Mouse (Mus musculus): ENCODE data around the gene Syne1. TPM values are rescaled to one million over a fixed set of nuclear protein-coding genes. Genes with fewer than 3 reads are reported as not detected.

Syne1 gene
- polyA plus RNA-seq, 1 experiment from 2014 or later = 2.4 TPM

DNA sequence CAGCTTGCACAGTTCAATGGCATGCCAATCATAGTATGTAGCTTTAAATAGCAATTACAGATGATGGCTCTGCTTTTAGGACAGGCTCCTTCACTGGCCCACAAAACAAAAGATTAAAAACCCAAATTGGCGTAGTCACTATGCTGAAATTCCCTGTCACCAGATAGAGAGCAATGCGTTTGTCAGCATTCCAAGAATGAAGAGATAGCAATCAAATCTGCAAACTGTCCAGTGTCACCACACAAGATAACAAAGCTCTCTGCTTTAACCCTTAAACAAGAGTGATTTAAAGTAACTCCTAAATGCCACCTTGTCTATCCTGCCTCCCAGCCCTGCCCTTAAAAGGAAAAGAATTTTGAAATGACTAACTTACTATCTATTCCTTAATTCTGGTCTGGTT, 374.9 kb downstream of the Syne1 start:
- no peaks in the 10 kb centered on the region for H3K4me1 ChIP-seq (replicated peaks; ENCODE audit: control insufficient read depth, insufficient read depth, low read length)
- no peaks in the 10 kb centered on the region for H3K36me3 ChIP-seq (ENCODE audit: control insufficient read depth, insufficient read depth, low read length)
- WGBS = 75% methylated on average over 2 of the region's 2 CpGs
- no peak overlapping the region for H3K4me2 ChIP-seq (ENCODE audit: low read depth, low read length, severe bottlenecking)
- DNase-seq (ENCODE audit: low spot score) = no peak
- no peak overlapping the region for H3K27ac ChIP-seq (ENCODE audit: low read depth, low read length)
- no peaks in the 10 kb centered on the region for H3K9me3 ChIP-seq (ENCODE audit: control insufficient read depth, low read length)
- ATAC-seq (replicated peaks; ENCODE audit: low FRiP score) = no peak
- no peak overlapping the region for H3K9ac ChIP-seq (ENCODE audit: low read length)
- no peaks in the 10 kb centered on the region for H3K27me3 ChIP-seq (ENCODE audit: control insufficient read depth, insufficient read depth, low read length)
- no peak overlapping the region for H3K4me3 ChIP-seq (ENCODE audit: low read depth, low read length)

DNA sequence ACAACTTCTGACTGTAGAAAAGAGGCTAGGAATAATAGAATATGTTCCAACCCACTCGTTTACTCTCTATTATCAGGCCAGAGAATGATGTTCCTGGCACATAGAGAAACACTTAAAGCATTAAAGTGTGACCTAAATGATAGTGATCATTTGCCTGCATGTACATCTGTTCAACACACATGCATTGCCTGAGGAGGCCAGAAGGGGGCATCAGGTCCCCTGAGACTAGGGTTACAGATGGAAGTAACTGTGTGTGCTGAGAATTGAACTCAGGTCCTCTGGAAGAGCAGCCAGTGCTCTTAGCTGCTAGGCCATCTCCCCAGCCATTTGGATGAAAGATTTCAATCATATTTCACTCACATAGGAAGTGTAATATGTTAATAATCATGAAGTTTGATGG, 380.9 kb downstream of the Syne1 start:
- DNase-seq (ENCODE audit: low spot score) = no peak
- no peaks in the 10 kb centered on the region for H3K9me3 ChIP-seq (ENCODE audit: control insufficient read depth, low read length)
- no peak overlapping the region for H3K4me2 ChIP-seq (ENCODE audit: low read depth, low read length, severe bottlenecking)
- no peak overlapping the region for H3K4me3 ChIP-seq (ENCODE audit: low read depth, low read length)
- H3K27me3 ChIP-seq (ENCODE audit: control insufficient read depth, insufficient read depth, low read length) = no peaks in the 10 kb centered on the region
- no peak for ATAC-seq (replicated peaks; ENCODE audit: low FRiP score)
- H3K36me3 ChIP-seq (ENCODE audit: control insufficient read depth, insufficient read depth, low read length) = no peaks in the 10 kb centered on the region
- no peaks in the 10 kb centered on the region for H3K4me1 ChIP-seq (replicated peaks; ENCODE audit: control insufficient read depth, insufficient read depth, low read length)
- WGBS = 77% methylated on average over 1 of the region's 1 CpGs
- H3K27ac ChIP-seq (ENCODE audit: low read depth, low read length) = no peak overlapping the region
- no peak overlapping the region for H3K9ac ChIP-seq (ENCODE audit: low read length)

DNA sequence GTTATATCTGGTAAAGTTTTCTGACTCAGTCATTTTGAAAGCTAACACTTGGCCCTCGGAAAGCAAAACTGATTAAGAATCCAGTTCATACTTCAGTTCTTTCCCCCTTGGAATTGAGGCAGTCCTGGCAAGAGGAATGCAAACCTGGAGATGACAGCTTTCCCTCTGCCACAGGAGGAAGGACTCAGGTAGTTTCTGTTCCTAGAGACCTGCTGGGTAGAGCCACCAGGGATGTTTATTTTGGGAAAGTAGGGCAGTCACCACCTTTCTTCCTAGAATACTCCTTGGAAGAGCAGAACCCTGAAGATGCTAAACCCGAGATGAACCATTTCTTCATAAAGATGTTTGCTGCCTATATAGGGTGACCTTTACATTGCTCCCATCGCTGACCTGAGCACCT, 383.8 kb downstream of the Syne1 start:
- Histone ChIP-seq H3K36me3 (ENCODE audit: control insufficient read depth, insufficient read depth, low read length) (no peaks in the 10 kb centered on the region), H3K4me1 (replicated peaks; ENCODE audit: control insufficient read depth, insufficient read depth, low read length) (no peaks in the 10 kb centered on the region), H3K9me3 (ENCODE audit: control insufficient read depth, low read length) (no peaks in the 10 kb centered on the region), H3K9ac (ENCODE audit: low read length) (no peak overlapping the region), H3K4me2 (ENCODE audit: low read depth, low read length, severe bottlenecking) (no peak overlapping the region), H3K4me3 (ENCODE audit: low read depth, low read length) (no peak overlapping the region), H3K27me3 (ENCODE audit: control insufficient read depth, insufficient read depth, low read length) (no peaks in the 10 kb centered on the region), H3K27ac (ENCODE audit: low read depth, low read length) (no peak overlapping the region)
- WGBS = 84% methylated on average over 3 of the region's 3 CpGs
- ATAC-seq (replicated peaks; ENCODE audit: low FRiP score) (no peak), DNase-seq (ENCODE audit: low spot score) (no peak)

DNA sequence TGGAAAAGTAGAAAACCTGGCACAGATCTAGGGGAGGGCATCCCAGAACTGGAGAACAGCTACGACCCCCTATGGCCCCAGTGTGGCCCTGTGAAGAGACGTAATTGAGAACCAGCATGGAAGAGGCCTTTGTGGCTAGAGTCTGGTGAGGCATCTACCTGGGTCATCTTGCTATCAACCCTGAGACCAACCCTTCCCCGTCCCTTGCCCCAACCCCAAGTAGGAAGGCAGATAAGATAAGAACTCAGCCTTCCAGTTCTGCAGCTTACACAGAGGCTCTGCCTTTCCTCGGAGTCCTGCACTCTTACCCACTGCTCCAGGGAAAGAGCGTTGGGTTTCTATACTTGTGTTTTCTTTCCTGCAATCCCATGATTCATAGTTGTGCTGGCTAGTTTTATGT, 385.8 kb downstream of the Syne1 start:
- Histone ChIP-seq H3K27me3 (ENCODE audit: control insufficient read depth, insufficient read depth, low read length) (no peaks in the 10 kb centered on the region), H3K9ac (ENCODE audit: low read length) (no peak overlapping the region), H3K27ac (ENCODE audit: low read depth, low read length) (no peak overlapping the region), H3K36me3 (ENCODE audit: control insufficient read depth, insufficient read depth, low read length) (no peaks in the 10 kb centered on the region), H3K4me2 (ENCODE audit: low read depth, low read length, severe bottlenecking) (no peak overlapping the region), H3K9me3 (ENCODE audit: control insufficient read depth, low read length) (no peaks in the 10 kb centered on the region), H3K4me1 (replicated peaks; ENCODE audit: control insufficient read depth, insufficient read depth, low read length) (no peaks in the 10 kb centered on the region), H3K4me3 (ENCODE audit: low read depth, low read length) (no peak overlapping the region)
- ATAC-seq (replicated peaks; ENCODE audit: low FRiP score) (no peak), DNase-seq (ENCODE audit: low spot score) (no peak)
- 90% methylated on average over 5 of the region's 5 CpGs for WGBS

DNA sequence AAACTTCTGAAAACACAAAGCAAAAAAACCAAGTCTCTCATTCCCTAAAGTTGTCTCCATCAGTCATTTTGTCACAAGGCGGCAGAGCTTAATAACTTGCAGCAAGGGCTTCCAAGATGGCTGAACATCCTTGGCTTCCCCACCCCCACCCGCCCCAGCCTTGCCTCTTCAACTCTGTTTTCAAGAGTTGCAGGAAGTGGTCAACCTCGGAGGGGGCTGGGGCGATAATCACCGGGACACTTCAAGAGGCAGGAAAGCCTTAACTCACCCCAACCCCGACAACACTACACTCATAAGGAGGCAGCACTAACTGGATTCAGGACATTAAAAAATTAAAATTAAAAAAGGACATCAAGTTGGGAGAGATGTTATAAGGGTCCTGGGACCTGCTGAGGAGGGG, 387.5 kb downstream of the Syne1 start:
- Histone ChIP-seq H3K4me1 (replicated peaks; ENCODE audit: control insufficient read depth, insufficient read depth, low read length) (no peaks in the 10 kb centered on the region), H3K27ac (ENCODE audit: low read depth, low read length) (no peak overlapping the region), H3K27me3 (ENCODE audit: control insufficient read depth, insufficient read depth, low read length) (no peaks in the 10 kb centered on the region), H3K9ac (ENCODE audit: low read length) (no peak overlapping the region), H3K9me3 (ENCODE audit: control insufficient read depth, low read length) (no peaks in the 10 kb centered on the region), H3K36me3 (ENCODE audit: control insufficient read depth, insufficient read depth, low read length) (no peaks in the 10 kb centered on the region), H3K4me2 (ENCODE audit: low read depth, low read length, severe bottlenecking) (no peak overlapping the region), H3K4me3 (ENCODE audit: low read depth, low read length) (no peak overlapping the region)
- no peak for DNase-seq (ENCODE audit: low spot score)
- ATAC-seq (replicated peaks; ENCODE audit: low FRiP score) = no peak
- WGBS = 73% methylated on average over 6 of the region's 6 CpGs

DNA sequence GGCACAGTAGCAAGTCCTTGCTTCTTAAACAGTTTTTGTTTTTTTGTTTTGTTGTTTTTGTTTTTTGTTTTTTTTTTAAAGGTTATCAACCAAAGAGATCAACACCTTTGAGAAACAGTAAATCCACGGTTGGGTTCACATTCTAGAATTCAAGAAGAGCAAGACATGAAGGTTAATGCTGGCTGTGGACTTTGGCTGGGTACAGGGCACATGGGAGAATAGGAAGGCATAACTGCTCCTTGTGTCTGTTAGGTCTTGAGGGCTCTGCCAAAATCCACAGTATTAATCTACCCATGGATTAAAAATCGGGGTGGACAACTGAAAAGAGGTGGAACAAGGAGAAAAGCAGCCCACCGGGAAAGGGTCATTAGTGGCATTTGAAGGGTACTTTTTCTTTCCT, 388.0 kb downstream of the Syne1 start:
- H3K9ac ChIP-seq (ENCODE audit: low read length) = no peak overlapping the region
- H3K27me3 ChIP-seq (ENCODE audit: control insufficient read depth, insufficient read depth, low read length) = no peaks in the 10 kb centered on the region
- no peaks in the 10 kb centered on the region for H3K36me3 ChIP-seq (ENCODE audit: control insufficient read depth, insufficient read depth, low read length)
- H3K4me3 ChIP-seq (ENCODE audit: low read depth, low read length) = no peak overlapping the region
- H3K27ac ChIP-seq (ENCODE audit: low read depth, low read length) = no peak overlapping the region
- ATAC-seq (replicated peaks; ENCODE audit: low FRiP score) (no peak), DNase-seq (ENCODE audit: low spot score) (no peak)
- WGBS = 78% methylated on average over 3 of the region's 3 CpGs
- no peak overlapping the region for H3K4me2 ChIP-seq (ENCODE audit: low read depth, low read length, severe bottlenecking)
- H3K9me3 ChIP-seq (ENCODE audit: control insufficient read depth, low read length) = no peaks in the 10 kb centered on the region
- no peaks in the 10 kb centered on the region for H3K4me1 ChIP-seq (replicated peaks; ENCODE audit: control insufficient read depth, insufficient read depth, low read length)

DNA sequence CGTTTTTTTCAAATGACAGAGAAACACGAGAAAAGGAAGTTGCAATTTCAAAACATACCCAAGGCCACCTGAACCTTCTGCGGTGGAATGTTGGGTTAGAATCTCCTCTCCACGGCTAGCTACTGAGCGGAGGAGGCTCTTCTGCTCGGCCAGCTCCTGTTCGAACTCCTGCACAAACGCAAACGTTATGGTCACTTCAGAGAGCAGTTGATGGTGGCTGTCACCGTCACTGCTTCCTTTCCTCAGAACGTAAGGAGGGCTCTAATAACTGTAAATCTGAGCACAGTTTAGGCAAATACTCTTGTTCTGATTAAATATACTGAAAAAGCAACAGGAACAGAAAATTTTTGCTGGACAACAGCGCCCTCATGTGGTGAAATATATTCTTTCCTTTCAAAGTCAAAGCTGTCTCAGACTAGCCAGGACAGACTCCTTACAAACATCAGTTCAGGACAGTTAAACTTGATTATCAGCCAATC, 389.8 kb downstream of the Syne1 start:
- Histone ChIP-seq H3K9ac (ENCODE audit: low read length) (no peak overlapping the region), H3K4me2 (ENCODE audit: low read depth, low read length, severe bottlenecking) (no peak overlapping the region), H3K4me3 (ENCODE audit: low read depth, low read length) (no peak overlapping the region), H3K4me1 (replicated peaks; ENCODE audit: control insufficient read depth, insufficient read depth, low read length) (no peaks in the 10 kb centered on the region), H3K9me3 (ENCODE audit: control insufficient read depth, low read length) (no peaks in the 10 kb centered on the region), H3K36me3 (ENCODE audit: control insufficient read depth, insufficient read depth, low read length) (no peaks in the 10 kb centered on the region), H3K27me3 (ENCODE audit: control insufficient read depth, insufficient read depth, low read length) (no peaks in the 10 kb centered on the region), H3K27ac (ENCODE audit: low read depth, low read length) (no peak overlapping the region)
- 59% methylated on average over 12 of the region's 12 CpGs for WGBS
- ATAC-seq (replicated peaks; ENCODE audit: low FRiP score) (peak; percentile 33), DNase-seq (ENCODE audit: low spot score) (peak; percentile 66)

DNA sequence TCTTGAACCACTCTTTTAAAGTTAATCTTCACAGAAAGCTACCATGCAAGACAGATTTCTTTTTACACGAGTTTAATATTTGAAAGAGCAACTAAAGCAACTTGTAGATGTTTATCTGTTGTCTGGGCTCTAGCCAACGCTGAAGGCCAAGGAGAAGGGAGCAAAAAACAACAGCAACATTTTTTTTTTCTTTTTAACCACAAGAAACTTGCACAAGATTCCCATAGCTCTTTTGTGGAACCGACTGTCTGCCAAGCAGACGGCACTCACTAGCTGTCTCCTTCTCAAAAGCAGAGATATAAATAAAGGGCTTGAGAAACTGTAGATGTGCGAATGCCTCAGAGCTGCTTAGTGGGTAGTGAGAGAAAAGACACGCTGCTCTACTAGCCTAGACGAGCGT, 391.6 kb downstream of the Syne1 start:
- H3K27ac ChIP-seq (ENCODE audit: low read depth, low read length) = no peak overlapping the region
- H3K27me3 ChIP-seq (ENCODE audit: control insufficient read depth, insufficient read depth, low read length) = no peaks in the 10 kb centered on the region
- no peak overlapping the region for H3K9ac ChIP-seq (ENCODE audit: low read length)
- H3K4me1 ChIP-seq (replicated peaks; ENCODE audit: control insufficient read depth, insufficient read depth, low read length) = no peaks in the 10 kb centered on the region
- DNase-seq (ENCODE audit: low spot score) (no peak), ATAC-seq (replicated peaks; ENCODE audit: low FRiP score) (no peak)
- H3K9me3 ChIP-seq (ENCODE audit: control insufficient read depth, low read length) = no peaks in the 10 kb centered on the region
- 86% methylated on average over 8 of the region's 8 CpGs for WGBS
- no peaks in the 10 kb centered on the region for H3K36me3 ChIP-seq (ENCODE audit: control insufficient read depth, insufficient read depth, low read length)
- no peak overlapping the region for H3K4me2 ChIP-seq (ENCODE audit: low read depth, low read length, severe bottlenecking)
- H3K4me3 ChIP-seq (ENCODE audit: low read depth, low read length) = no peak overlapping the region

DNA sequence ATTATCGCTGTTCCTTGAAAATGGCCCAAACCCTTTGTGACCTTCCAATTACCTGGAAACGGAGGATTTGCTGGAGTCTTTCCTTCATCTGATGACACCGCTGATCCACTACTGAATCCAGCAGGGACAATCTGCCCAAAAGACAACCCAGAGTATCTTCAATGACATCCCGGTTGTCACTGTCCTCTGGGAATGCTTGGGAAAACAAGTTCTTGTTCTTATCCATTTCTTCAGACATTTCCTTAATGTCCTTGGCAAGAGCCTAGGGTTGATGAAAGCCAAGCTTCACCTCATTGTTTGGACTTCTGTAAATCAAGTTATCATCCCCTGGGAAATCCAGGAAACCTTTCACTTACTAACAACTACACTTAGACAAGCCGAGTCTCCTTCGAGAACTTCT, 398.2 kb downstream of the Syne1 start:
- Histone ChIP-seq H3K4me2 (ENCODE audit: low read depth, low read length, severe bottlenecking) (no peak overlapping the region), H3K27me3 (ENCODE audit: control insufficient read depth, insufficient read depth, low read length) (no peaks in the 10 kb centered on the region), H3K4me1 (replicated peaks; ENCODE audit: control insufficient read depth, insufficient read depth, low read length) (no peaks in the 10 kb centered on the region), H3K27ac (ENCODE audit: low read depth, low read length) (no peak overlapping the region), H3K36me3 (ENCODE audit: control insufficient read depth, insufficient read depth, low read length) (no peaks in the 10 kb centered on the region), H3K9me3 (ENCODE audit: control insufficient read depth, low read length) (no peaks in the 10 kb centered on the region), H3K9ac (ENCODE audit: low read length) (no peak overlapping the region), H3K4me3 (ENCODE audit: low read depth, low read length) (no peak overlapping the region)
- 92% methylated on average over 6 of the region's 6 CpGs for WGBS
- DNase-seq (ENCODE audit: low spot score) (no peak), ATAC-seq (replicated peaks; ENCODE audit: low FRiP score) (no peak)
